Mouse (Mus musculus) megakaryocyte, embryonic 14.5 days (primary cell): ENCODE measurements around the gene Trmt1. TPM values are rescaled to one million over a fixed set of nuclear protein-coding genes. Genes with fewer than 3 reads are reported as not detected.

Source experiments
- H3K27me3 ChIP-seq: replicated peaks from 2 replicates; pipeline ENCODE3; 2012; ENCODE audit warnings: inconsistent platforms
- H3K36me3 ChIP-seq: replicated peaks from 2 replicates; pipeline ENCODE3; 2012; ENCODE audit warnings: low read length, inconsistent platforms, mixed read lengths
- H3K4me1 ChIP-seq: 2 replicates; pipeline ENCODE4 v1.6.1; 2012; ENCODE audit warnings: inconsistent platforms
- H3K4me3 ChIP-seq: replicated peaks from 2 replicates; pipeline ENCODE3; 2012; ENCODE audit warnings: moderate library complexity, mild to moderate bottlenecking, inconsistent platforms
- H3K9me3 ChIP-seq: 2 replicates; pipeline ENCODE4 v1.6.1; 2012; ENCODE audit warnings: inconsistent platforms
- FLI1 ChIP-seq: IDR thresholded peaks from 2 replicates; pipeline ENCODE4 v1.6.1; 2012; ENCODE audit warnings: low read length, inconsistent platforms, mixed read lengths
- GATA1 ChIP-seq: IDR thresholded peaks from 3 replicates; pipeline ENCODE4 v1.6.1; 2012; ENCODE audit warnings: mixed read lengths, low read length, inconsistent platforms, borderline replicate concordance
- polyA plus RNA-seq: library from polyadenylated mRNA; stranded (reverse); fragments of >175 nt; gene quantifications from 2 replicates; pipeline ENCODE4 v1.2.3, GENCODE M21; 2012; ENCODE audit warnings: low replicate concordance; ENCODE audit not compliant: insufficient read depth

Trmt1 gene
- polyA plus RNA-seq, 1 experiment: 120 TPM

DNA sequence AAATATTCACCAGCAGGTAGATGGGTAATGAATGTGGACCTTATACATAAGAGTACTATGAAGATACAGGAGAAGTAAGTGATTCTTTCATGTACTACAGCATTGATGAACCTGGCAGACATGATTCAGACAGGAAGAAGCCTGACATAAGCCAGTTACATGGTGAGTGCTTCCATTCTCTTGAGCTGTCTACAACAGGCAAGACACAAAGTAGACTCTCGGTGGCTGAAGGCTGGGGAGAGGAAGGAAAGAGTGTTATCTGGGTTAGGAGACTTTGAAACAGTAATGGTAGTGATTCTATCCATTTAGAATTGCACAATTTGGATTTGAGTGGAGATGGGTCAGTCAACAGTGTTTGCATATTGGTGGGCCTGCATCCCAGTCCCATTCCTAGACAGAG is 27.2 kb upstream of the Trmt1 start:
- Histone ChIP-seq H3K4me3 (peak overlapping the region; percentile 7), H3K36me3 (no peaks in the 10 kb centered on the region), H3K4me1 (peaks cover 65% of the 10 kb centered on the region), H3K27me3 (no peaks in the 10 kb centered on the region), H3K9me3 (no peaks in the 10 kb centered on the region)
- TF ChIP-seq GATA1 (no peak), FLI1 (no peak)

DNA sequence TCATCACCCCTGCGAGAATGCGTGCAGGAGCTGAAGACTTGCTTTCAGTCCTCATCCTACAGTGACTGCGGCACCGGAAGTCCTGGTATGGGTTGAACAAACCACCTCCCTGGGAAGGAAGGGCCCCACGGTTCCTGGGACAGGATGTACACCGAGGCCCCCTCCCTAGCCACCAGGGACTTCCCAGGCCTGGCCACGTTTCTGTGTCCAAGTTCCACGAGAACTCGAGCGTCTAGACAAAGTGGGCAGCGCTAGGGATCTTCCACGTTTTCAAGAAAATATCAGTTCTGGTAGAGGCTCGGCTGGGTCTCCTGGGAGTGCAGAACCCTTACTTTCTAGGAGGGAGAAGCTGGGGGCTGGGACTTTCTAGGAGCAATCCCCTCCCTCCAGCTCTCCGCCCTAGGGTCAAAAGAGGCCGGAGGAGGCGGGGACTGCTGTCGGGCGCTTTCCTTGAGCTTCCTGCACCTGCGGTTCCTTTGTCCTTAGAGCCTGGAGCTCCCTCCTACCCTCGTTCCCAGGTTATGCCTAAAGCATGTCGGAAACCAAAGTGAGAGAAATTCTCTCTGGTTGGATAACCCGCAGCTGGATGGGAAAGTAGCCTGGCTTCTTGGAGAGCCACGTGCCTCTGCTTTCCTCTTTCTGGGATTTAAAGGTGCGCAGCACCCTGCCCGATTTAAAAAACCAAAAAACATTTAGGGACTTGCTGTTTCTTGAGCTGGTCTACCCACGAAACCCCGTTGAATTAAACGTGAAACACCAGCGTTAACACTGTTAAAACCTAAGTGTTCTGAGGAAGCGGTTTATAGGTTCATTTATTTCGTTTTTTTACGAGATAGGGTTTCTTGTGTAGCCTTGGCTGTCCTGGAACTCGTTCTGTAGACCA is 25.9 kb upstream of the Trmt1 start:
- H3K9me3 ChIP-seq: no peaks in the 10 kb centered on the region
- no peaks in the 10 kb centered on the region for H3K36me3 ChIP-seq
- H3K4me3 ChIP-seq: peak overlapping the region; percentile 100
- H3K27me3 ChIP-seq: no peaks in the 10 kb centered on the region
- peaks cover 62% of the 10 kb centered on the region for H3K4me1 ChIP-seq
- TF ChIP-seq FLI1 (peak; percentile 79; the same call in 1 of the 2 replicates), GATA1 (no peak)

DNA sequence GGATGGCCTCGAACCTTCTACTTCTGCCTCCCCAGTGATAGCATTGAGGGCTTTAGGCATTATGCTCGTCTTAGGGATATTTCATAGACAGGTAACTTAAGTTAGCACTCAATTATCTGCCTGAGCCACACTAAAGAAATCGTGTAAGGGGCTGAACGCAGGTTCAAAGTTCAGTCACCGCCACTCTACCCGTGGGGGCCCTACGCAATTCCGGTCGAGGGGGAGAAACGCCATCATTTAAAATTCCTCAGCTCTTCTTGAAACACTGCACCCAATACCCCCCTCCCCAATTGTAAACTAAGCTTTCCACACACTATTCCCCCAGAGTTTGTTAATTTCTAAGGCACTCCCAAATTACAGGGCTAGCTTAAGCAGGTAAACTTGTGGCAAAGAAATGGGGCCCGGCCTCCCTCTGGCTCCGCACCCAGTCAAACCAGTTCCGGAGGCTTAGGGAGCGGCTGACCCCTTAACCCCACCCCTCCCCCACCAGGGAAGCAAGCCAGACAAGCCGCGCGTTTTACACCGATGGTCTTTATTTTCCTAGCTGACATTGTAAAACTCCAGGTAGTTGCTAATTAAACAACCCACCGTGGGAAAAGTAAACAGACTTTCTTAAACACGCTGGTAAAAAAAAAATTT is 25.2 kb upstream of the Trmt1 start:
- no peak for TF ChIP-seq GATA1
- TF ChIP-seq FLI1: no peak
- no peaks in the 10 kb centered on the region for H3K27me3 ChIP-seq
- peaks cover 62% of the 10 kb centered on the region for H3K4me1 ChIP-seq
- no peaks in the 10 kb centered on the region for H3K9me3 ChIP-seq
- peak overlapping the region; percentile 100 for H3K4me3 ChIP-seq
- H3K36me3 ChIP-seq: no peaks in the 10 kb centered on the region

DNA sequence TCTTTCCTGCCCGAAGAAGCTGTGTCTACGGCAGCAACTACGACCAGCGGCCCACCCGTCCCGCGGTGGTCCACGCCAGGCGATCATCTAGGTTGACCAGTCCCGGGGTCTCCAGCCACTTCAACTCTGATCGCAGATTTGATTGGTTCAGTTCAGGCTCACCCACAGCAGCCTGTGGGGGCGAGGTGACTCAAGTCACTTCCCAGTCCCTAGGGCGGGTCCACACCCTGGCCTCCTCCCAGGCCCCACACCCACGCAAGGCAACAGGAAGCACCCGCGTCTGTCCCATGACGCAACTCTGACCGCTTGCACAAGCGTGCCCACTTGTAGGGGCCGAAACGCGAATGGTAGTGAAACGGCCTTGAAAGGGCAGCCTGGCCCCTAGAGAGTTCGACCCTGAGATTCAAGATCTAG is 24.6 kb upstream of the Trmt1 start:
- Histone ChIP-seq H3K9me3 (no peaks in the 10 kb centered on the region), H3K27me3 (no peaks in the 10 kb centered on the region), H3K4me3 (peak overlapping the region; percentile 100), H3K36me3 (no peaks in the 10 kb centered on the region), H3K4me1 (peaks cover 62% of the 10 kb centered on the region)
- no peak for TF ChIP-seq GATA1
- no peak for TF ChIP-seq FLI1

DNA sequence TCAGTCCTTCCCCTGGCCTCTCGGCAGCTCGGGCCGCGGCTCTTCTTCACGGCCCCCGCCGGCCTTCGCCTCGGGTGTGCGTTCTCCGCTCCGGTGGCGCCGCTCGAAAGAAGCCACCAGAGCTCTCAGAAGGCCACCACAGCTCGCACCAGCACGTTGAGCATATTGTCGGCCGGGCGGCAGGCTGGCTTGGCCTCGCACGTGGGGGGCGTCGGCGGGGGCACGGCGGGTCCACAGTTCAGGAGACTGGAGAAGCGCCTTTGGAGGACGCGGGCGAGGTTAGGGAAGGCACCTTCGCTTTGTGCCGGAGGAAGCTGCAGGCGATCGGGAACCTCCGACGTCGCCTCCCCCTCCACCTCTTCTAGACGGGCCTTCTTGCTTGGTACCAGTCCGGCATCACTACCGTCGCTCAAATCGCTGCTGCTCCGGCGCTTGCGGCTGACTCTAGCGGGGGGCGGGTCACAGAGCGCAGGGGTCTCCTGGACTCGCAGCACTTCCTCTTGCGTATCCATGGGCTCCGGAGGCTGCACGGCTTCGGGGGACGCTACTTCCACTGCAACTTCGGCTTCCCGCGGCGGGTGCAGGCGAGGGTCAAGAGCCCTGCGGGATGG is 24.0 kb upstream of the Trmt1 start:
- Histone ChIP-seq H3K9me3 (no peaks in the 10 kb centered on the region), H3K27me3 (no peaks in the 10 kb centered on the region), H3K36me3 (peaks cover 4% of the 10 kb centered on the region), H3K4me1 (peaks cover 62% of the 10 kb centered on the region), H3K4me3 (peak overlapping the region; percentile 100)
- TF ChIP-seq FLI1: no peak
- TF ChIP-seq GATA1: no peak

DNA sequence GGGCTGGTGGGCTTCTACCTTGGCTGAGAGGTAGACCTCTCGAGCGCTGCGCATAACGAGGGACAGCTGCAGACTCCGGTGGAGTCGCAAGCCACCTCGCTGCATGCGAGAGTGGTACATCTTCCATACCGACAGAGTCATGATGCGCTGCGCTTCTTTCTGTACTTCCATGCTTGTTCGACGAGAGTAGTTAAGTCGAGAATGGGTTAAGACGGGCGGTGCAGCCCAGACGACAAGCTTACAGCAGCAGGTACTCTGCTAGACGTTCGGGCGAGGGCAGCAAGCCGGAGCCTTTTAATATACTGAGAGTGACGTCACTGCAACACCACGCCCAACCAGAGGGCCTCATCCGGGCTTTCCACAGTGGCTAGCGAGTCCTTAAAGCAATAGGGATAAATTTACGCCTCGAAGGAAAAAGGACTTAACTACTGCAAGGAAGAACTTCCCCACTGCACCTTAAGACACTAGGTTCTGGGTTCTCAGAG is 23.5 kb upstream of the Trmt1 start, which contains the start of gene Ier2:
TSS of gene Ier2 (minus strand) at position 272 of the 485 bp plus-strand sequence.
- TF ChIP-seq GATA1: no peak
- TF ChIP-seq FLI1: no peak
- peak within 1 kb of the TSS; percentile 100 for H3K4me3 ChIP-seq
- H3K27me3 ChIP-seq: no peaks in the 10 kb centered on the region
- H3K4me1 ChIP-seq: peaks cover 57% of the 10 kb centered on the region
- H3K9me3 ChIP-seq: no peaks in the 10 kb centered on the region
- H3K36me3 ChIP-seq: peaks cover 7% of the 10 kb centered on the region

DNA sequence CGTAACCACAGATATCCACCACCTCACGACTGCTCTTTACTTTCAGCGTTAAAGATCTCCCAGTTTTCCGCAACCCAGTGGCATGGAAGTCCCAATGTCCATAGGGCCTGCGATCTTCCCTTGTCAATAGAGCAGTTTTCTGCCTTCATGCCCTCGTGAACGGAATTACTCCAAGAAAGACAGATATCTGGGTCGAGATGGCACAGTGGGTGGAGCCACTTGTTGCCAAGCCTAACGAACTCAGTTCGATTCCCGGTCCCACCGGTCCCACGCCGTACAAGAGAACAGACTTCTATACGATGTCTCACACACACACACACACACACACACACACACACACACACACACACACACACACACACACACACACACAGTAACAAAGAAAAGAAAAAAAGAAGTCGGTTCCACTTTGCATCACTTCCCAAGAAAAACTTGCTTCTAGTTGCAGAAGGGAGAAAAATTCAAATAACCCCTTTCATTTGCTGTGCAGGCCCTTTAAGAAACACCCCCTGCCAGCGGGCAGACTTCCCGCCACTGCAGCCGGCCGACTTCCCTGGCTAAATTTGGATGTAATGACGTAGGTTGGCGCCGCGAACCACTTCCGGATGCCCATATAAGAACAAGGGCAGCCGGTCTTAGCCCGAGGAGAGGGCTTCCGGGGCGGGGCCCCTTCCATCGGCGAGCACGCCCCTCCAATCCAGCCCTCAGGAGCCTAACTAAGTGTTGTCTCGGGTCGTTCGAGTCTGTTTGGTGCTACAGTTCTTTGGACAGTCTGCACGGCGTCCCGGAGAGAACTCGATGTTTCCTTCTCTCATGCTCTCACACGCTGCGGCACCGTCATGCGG is 22.4 kb upstream of the Trmt1 start:
- Histone ChIP-seq H3K4me3 (peak overlapping the region; percentile 100), H3K4me1 (peaks cover 61% of the 10 kb centered on the region), H3K27me3 (no peaks in the 10 kb centered on the region), H3K9me3 (no peaks in the 10 kb centered on the region), H3K36me3 (peaks cover 17% of the 10 kb centered on the region)
- TF ChIP-seq FLI1 (peak; percentile 92), GATA1 (no peak)

DNA sequence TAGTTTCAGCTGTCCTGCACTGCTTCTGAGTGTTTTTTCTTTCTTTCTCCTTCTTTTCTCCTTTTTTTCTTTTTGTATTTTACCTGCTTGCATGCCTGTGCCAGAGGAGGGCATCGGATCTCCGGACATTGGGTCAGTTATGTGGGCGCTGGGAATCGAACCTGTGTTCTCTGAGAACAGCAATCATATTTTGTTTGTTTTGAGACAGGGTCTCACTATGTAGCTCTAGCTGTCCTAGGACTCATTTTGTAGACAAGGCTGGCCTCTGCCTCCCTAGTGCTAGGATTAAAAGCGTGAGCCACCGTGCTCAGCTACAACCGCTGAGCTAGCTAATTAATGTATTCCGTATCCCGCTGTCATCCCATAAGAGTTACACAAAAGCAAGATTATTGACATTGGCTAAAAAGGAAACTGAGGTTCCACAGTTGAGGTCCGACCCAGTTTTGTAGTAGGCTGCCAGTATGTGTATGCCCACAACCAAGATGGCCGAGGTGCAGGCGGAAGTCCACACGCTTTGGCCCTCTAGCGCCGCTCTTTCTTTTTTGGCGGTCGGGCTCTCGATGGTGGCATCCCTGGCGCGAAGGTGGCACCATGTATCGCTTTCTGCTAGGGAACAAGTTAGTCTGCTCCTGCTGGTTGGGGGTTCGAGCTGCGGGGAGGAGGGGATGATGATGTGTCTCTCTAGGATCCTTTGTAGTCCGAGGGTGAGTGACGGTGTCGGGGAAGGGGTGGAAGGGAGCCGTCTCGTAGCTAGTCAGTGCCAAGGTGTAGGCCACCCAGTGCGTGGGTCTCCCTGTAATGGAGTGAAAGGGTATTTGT is 21.3 kb upstream of the Trmt1 start:
- Histone ChIP-seq H3K4me1 (peaks cover 53% of the 10 kb centered on the region), H3K4me3 (peak overlapping the region; percentile 100), H3K9me3 (no peaks in the 10 kb centered on the region), H3K27me3 (no peaks in the 10 kb centered on the region), H3K36me3 (peaks cover 21% of the 10 kb centered on the region)
- TF ChIP-seq FLI1 (no peak), GATA1 (no peak)
